Mouse (Mus musculus) regulatory T cell (primary cell): ENCODE data around the gene Parp8.
"Not testable (repeated sequence)": the region's sequence is repeated elsewhere in the genome, so short reads cannot be mapped to it uniquely, and the experiment has no call there.

Experiments
- in situ Hi-C: fragments of 300-600 bp; cut with MboI, MseI; formaldehyde crosslinking; loops from one replicate; pipeline ENCODE4 v1.15.1; 2025; ENCODE audit warnings: high pct_unique_total_duplicates

Parp8 gene

GRCm38 (mm10) chr13:116967459-116967858, 57.9 kb downstream of the Parp8 start:
- in situ Hi-C loops: no loop called here

GRCm38 (mm10) chr13:116962480-116963462, 62.6 kb downstream of the Parp8 start:
- in situ Hi-C loops: no loop called here

- in situ Hi-C loops: no loop called here
Observed at GRCm38 (mm10) chr13:116958776-116959589, 66.4 kb downstream of the Parp8 start.

GRCm38 (mm10) chr13:116957577-116957976, 67.8 kb downstream of the Parp8 start:
- in situ Hi-C loops: no loop called here

- in situ Hi-C loops: no loop called here
Observed at GRCm38 (mm10) chr13:116951336-116951735, 74.0 kb downstream of the Parp8 start.

- in situ Hi-C loops: no loop called here
Observed at GRCm38 (mm10) chr13:116949527-116949926, 75.8 kb downstream of the Parp8 start.

GRCm38 (mm10) chr13:116949056-116949455, 76.3 kb downstream of the Parp8 start:
- in situ Hi-C loops: no loop called here

GRCm38 (mm10) chr13:116948299-116948659, 77.1 kb downstream of the Parp8 start:
- in situ Hi-C loops: no loop called here

GRCm38 (mm10) chr13:116947611-116948298, 77.6 kb downstream of the Parp8 start:
- in situ Hi-C loops: no loop called here

- in situ Hi-C loops: no loop called here
Observed at GRCm38 (mm10) chr13:116946566-116946965, 78.8 kb downstream of the Parp8 start.

GRCm38 (mm10) chr13:116941280-116942015, 83.9 kb downstream of the Parp8 start:
- in situ Hi-C loops: loop anchor here (5.0 kb wide), 1 partner anchor 46 kb away; no protein-coding TSS in a partner anchor

GRCm38 (mm10) chr13:116940761-116941160, 84.6 kb downstream of the Parp8 start:
- in situ Hi-C loops: loop anchor here (5.0 kb wide), 1 partner anchor 47 kb away; no protein-coding TSS in a partner anchor

- in situ Hi-C loops: not testable (repeated sequence)
Observed at GRCm38 (mm10) chr13:116937019-116937418, 88.3 kb downstream of the Parp8 start.

- in situ Hi-C loops: no loop called here
Observed at GRCm38 (mm10) chr13:116917387-116917930, 107.9 kb downstream of the Parp8 start.

GRCm38 (mm10) chr13:116908284-116908683, 117.1 kb downstream of the Parp8 start:
- in situ Hi-C loops: no loop called here

- in situ Hi-C loops: no loop called here
Observed at GRCm38 (mm10) chr13:116903394-116903793, 121.9 kb downstream of the Parp8 start.

GRCm38 (mm10) chr13:116898395-116898794, 126.9 kb downstream of the Parp8 start:
- in situ Hi-C loops: no loop called here

GRCm38 (mm10) chr13:116897711-116898110, 127.6 kb downstream of the Parp8 start:
- in situ Hi-C loops: no loop called here

- in situ Hi-C loops: no loop called here
Observed at GRCm38 (mm10) chr13:116884422-116884942, 140.9 kb downstream of the Parp8 start.

- in situ Hi-C loops: no loop called here
Observed at GRCm38 (mm10) chr13:116882226-116882625, 143.1 kb downstream of the Parp8 start.
